Mouse (Mus musculus): ENCODE data around the gene Rasl10b. TPM values are rescaled to one million over a fixed set of nuclear protein-coding genes. Genes with fewer than 3 reads are reported as not detected.

Gene Rasl10b
- total and polyA plus RNA-seq, 2 experiments, result 0.12 to 0.18 TPM

DNA sequence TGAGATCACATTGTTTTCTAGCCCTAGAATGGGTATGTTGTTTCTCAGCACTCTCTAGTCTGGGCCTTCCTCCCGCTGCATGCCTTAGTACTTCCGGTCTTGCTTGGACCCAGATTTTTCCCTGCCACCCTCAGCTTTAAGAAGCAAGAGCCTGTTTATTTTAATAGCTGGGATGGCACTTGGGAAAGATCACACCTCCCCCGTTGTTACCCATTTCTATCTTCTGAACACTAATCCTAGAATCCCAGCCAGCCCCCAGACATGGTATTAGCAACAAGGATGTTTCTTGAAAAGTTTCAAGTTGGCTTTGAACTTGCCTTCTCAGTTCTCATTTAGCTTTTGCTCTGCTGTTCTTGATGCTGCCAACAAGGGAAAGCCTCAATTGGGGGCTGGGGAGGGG, 2.5 kb upstream of the Rasl10b start:
- no peaks in the 10 kb centered on the region for H3K27me3 ChIP-seq (ENCODE audit: control insufficient read depth, insufficient read depth, low read length)
- H3K27ac ChIP-seq (replicated peaks; ENCODE audit: insufficient read depth, low read depth, low read length), result no peak overlapping the region
- H3K9ac ChIP-seq (ENCODE audit: low read depth, low read length), result no peak overlapping the region
- no peak for DNase-seq (ENCODE audit: extremely low read depth, low read depth, low spot score)
- 76% methylated on average over 3 of the region's 3 CpGs for WGBS
- no peak for TF ChIP-seq CTCF (IDR thresholded peaks at IDR 0.05; ENCODE audit: low read depth, low read length)
- TF ChIP-seq POLR2A (IDR thresholded peaks at IDR 0.05; ENCODE audit: extremely low read depth, insufficient read depth, low read length), result no peak
- peaks cover 7% of the 10 kb centered on the region; the same call in 1 of the 2 replicates for H3K36me3 ChIP-seq (ENCODE audit: control insufficient read depth, insufficient read depth, low read length)
- H3K4me3 ChIP-seq (ENCODE audit: insufficient read depth, low read depth, low read length), result no peak overlapping the region
- peaks cover 2% of the 10 kb centered on the region; the same call in 1 of the 2 replicates for H3K4me1 ChIP-seq (ENCODE audit: control insufficient read depth, insufficient read depth, low read length)
- no peaks in the 10 kb centered on the region for H3K79me2 ChIP-seq (ENCODE audit: control insufficient read depth, insufficient read depth, low read length)

DNA sequence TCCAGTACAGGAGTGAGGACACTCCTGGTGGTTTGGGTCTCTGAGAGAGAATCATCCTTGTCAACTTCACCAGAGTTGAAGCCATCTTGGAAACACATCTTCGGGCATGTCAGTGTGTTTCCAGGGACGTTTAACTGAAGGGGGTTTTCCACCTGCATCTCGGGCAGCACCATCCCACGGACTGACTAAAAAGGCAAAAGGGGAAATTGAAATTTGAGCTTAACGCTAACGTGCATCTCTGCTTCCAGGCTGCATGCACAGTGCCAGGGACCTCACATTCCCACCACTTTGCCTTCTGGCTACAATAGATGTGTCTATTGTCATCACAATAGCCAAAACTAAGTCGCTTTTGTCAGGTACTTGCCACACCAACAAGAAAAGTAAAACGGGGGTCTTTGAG, 695 bp upstream of the Rasl10b start:
- Histone ChIP-seq H3K79me2 (ENCODE audit: control insufficient read depth, insufficient read depth, low read length) (no peaks in the 10 kb centered on the region), H3K27me3 (ENCODE audit: control insufficient read depth, insufficient read depth, low read length) (no peaks in the 10 kb centered on the region), H3K36me3 (ENCODE audit: control insufficient read depth, insufficient read depth, low read length) (no peaks in the 10 kb centered on the region), H3K4me3 (ENCODE audit: insufficient read depth, low read depth, low read length) (no peak overlapping the region), H3K9ac (ENCODE audit: low read depth, low read length) (no peak overlapping the region), H3K4me1 (ENCODE audit: control insufficient read depth, insufficient read depth, low read length) (peaks cover 2% of the 10 kb centered on the region; the same call in 1 of the 2 replicates), H3K27ac (replicated peaks; ENCODE audit: insufficient read depth, low read depth, low read length) (no peak overlapping the region)
- TF ChIP-seq CTCF (IDR thresholded peaks at IDR 0.05; ENCODE audit: low read depth, low read length) (no peak), POLR2A (IDR thresholded peaks at IDR 0.05; ENCODE audit: extremely low read depth, insufficient read depth, low read length) (no peak)
- no peak for DNase-seq (ENCODE audit: extremely low read depth, low read depth, low spot score)
- WGBS, result 62% methylated on average over 8 of the region's 8 CpGs

- DNase-seq (ENCODE audit: extremely low read depth, low read depth, low spot score), result no peak
- no peaks in the 10 kb centered on the region for H3K79me2 ChIP-seq (ENCODE audit: control insufficient read depth, insufficient read depth, low read length)
- peak overlapping the region; percentile 45; the same call in 1 of the 2 replicates for H3K4me3 ChIP-seq (ENCODE audit: insufficient read depth, low read depth, low read length)
- WGBS, result 10% methylated on average over 25 of the region's 40 CpGs
- no peaks in the 10 kb centered on the region for H3K27me3 ChIP-seq (ENCODE audit: control insufficient read depth, insufficient read depth, low read length)
- H3K27ac ChIP-seq (replicated peaks; ENCODE audit: insufficient read depth, low read depth, low read length), result no peak overlapping the region
- H3K9ac ChIP-seq (ENCODE audit: low read depth, low read length), result peak overlapping the region; percentile 37
- no peaks in the 10 kb centered on the region for H3K36me3 ChIP-seq (ENCODE audit: control insufficient read depth, insufficient read depth, low read length)
- no peak for TF ChIP-seq POLR2A (IDR thresholded peaks at IDR 0.05; ENCODE audit: extremely low read depth, insufficient read depth, low read length)
- peaks cover 2% of the 10 kb centered on the region; the same call in 1 of the 2 replicates for H3K4me1 ChIP-seq (ENCODE audit: control insufficient read depth, insufficient read depth, low read length)
These were observed 905 bp downstream of the Rasl10b start for GRCm38 (mm10) chr11:83409792-83410291.

- no peaks in the 10 kb centered on the region for H3K79me2 ChIP-seq (ENCODE audit: control insufficient read depth, insufficient read depth, low read length)
- H3K4me3 ChIP-seq (ENCODE audit: insufficient read depth, low read depth, low read length), result no peak overlapping the region
- no peak for DNase-seq (ENCODE audit: extremely low read depth, low read depth, low spot score)
- TF ChIP-seq CTCF (IDR thresholded peaks at IDR 0.05; ENCODE audit: low read depth, low read length), result no peak
- TF ChIP-seq POLR2A (IDR thresholded peaks at IDR 0.05; ENCODE audit: extremely low read depth, insufficient read depth, low read length), result no peak
- WGBS, result 66% methylated on average over 6 of the region's 6 CpGs
- no peaks in the 10 kb centered on the region for H3K27me3 ChIP-seq (ENCODE audit: control insufficient read depth, insufficient read depth, low read length)
- H3K4me1 ChIP-seq (ENCODE audit: control insufficient read depth, insufficient read depth, low read length), result peaks cover 2% of the 10 kb centered on the region; the same call in 1 of the 2 replicates
- H3K27ac ChIP-seq (replicated peaks; ENCODE audit: insufficient read depth, low read depth, low read length), result no peak overlapping the region
- H3K36me3 ChIP-seq (ENCODE audit: control insufficient read depth, insufficient read depth, low read length), result no peaks in the 10 kb centered on the region
- H3K9ac ChIP-seq (ENCODE audit: low read depth, low read length), result no peak overlapping the region
These were observed 1.6 kb downstream of the Rasl10b start for GRCm38 (mm10) chr11:83410510-83410909.

- Histone ChIP-seq H3K27me3 (ENCODE audit: control insufficient read depth, insufficient read depth, low read length) (peaks cover 12% of the 10 kb centered on the region), H3K9ac (ENCODE audit: low read depth, low read length) (no peak overlapping the region), H3K4me3 (ENCODE audit: insufficient read depth, low read depth, low read length) (no peak overlapping the region), H3K79me2 (ENCODE audit: control insufficient read depth, insufficient read depth, low read length) (no peaks in the 10 kb centered on the region), H3K36me3 (ENCODE audit: control insufficient read depth, insufficient read depth, low read length) (no peaks in the 10 kb centered on the region), H3K4me1 (ENCODE audit: control insufficient read depth, insufficient read depth, low read length) (no peaks in the 10 kb centered on the region), H3K27ac (replicated peaks; ENCODE audit: insufficient read depth, low read depth, low read length) (no peak overlapping the region)
- 8% methylated on average over 5 of the region's 5 CpGs for WGBS
- TF ChIP-seq CTCF (IDR thresholded peaks at IDR 0.05; ENCODE audit: low read depth, low read length), result no peak
- TF ChIP-seq POLR2A (IDR thresholded peaks at IDR 0.05; ENCODE audit: extremely low read depth, insufficient read depth, low read length), result no peak
- DNase-seq (ENCODE audit: extremely low read depth, low read depth, low spot score), result peak; percentile 34
These were observed 8.1 kb downstream of the Rasl10b start for GRCm38 (mm10) chr11:83417080-83417479.

DNA sequence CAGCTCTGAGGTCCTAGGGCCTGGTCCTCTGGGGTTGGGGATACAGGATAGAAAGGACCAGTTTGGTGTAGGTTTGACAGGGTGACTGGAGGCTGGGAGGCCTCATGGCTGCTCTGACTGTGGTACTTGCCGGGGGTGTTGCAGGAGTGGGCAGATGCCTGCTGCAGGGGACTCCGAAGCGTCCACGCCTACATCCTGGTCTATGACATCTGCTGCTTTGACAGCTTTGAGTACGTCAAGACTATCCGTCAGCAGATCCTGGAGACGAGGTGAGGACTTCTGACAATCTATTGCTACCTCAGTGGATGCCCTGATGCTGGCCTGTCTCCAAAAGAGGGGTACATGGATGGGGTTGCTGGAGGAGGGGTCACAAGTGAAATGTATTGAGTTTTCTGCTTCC, 8.8 kb downstream of the Rasl10b start:
- 81% methylated on average over 7 of the region's 7 CpGs for WGBS
- no peak overlapping the region for H3K27ac ChIP-seq (replicated peaks; ENCODE audit: insufficient read depth, low read depth, low read length)
- no peaks in the 10 kb centered on the region for H3K79me2 ChIP-seq (ENCODE audit: control insufficient read depth, insufficient read depth, low read length)
- DNase-seq (ENCODE audit: extremely low read depth, low read depth, low spot score), result no peak
- H3K4me3 ChIP-seq (ENCODE audit: insufficient read depth, low read depth, low read length), result no peak overlapping the region
- no peaks in the 10 kb centered on the region for H3K36me3 ChIP-seq (ENCODE audit: control insufficient read depth, insufficient read depth, low read length)
- H3K4me1 ChIP-seq (ENCODE audit: control insufficient read depth, insufficient read depth, low read length), result no peaks in the 10 kb centered on the region
- no peak overlapping the region for H3K9ac ChIP-seq (ENCODE audit: low read depth, low read length)
- TF ChIP-seq CTCF (IDR thresholded peaks at IDR 0.05; ENCODE audit: low read depth, low read length), result no peak
- TF ChIP-seq POLR2A (IDR thresholded peaks at IDR 0.05; ENCODE audit: extremely low read depth, insufficient read depth, low read length), result no peak
- peaks cover 12% of the 10 kb centered on the region for H3K27me3 ChIP-seq (ENCODE audit: control insufficient read depth, insufficient read depth, low read length)
